Mouse (Mus musculus) layer of hippocampus, adult 9-10 months (tissue): ENCODE results near the gene Kcnab3.
A peak's percentile ranks its signal among the peaks of the same experiment; 100 is the strongest.
"Not testable (repeated sequence)": the region's sequence is repeated elsewhere in the genome, so short reads cannot be mapped to it uniquely, and the experiment has no call there.

Experiments used
- DNase-seq: peaks from one replicate; pipeline ENCODE4 v3.0.0; 2022; ENCODE audit warnings: low spot score

Gene Kcnab3

DNA sequence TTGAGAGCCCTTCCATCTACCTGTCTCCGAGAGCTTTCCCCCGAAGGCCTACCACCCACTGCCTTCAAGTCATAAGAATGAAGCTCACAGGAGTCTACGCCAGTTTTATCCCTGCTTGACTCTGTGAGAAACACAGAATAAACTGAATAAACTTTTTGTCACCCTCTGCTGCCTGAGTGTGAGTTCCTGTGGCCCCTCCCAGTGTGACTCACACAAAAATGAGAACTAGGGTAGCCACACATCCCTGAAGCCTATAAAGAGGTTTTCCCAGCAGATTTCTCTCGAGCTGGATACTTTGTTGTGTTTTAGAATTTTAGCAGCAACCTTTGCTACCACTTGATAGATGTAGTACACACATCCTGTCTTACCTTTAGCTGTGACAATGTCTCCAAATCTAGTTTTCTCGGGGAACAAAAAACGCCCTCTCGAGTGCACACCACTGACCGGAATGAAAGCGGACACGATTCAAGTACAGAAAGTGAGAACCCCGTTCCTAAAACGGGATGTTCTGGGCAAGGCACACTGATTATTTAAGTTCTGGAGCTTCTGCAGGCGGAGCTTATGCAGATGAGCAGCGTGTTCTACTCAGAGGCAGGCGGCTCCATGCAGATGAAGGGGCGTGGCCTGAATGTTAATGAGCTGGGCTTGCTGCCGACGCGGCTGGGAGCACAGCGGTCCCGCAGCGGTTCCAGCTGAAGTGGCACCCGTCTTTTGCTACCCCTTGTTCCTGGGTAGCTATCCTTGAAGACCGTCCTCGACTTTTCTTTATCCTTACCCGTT, at the start of gene Kcnab3:
Gene Kcnab3, plus strand, starts transcription at position 631 of the 780 bp plus-strand sequence.
- peak; percentile 73 for DNase-seq

GRCm38 (mm10) chr11:69277267-69277666, 48.8 kb upstream of the Kcnab3 start:
- no peak for DNase-seq

DNA sequence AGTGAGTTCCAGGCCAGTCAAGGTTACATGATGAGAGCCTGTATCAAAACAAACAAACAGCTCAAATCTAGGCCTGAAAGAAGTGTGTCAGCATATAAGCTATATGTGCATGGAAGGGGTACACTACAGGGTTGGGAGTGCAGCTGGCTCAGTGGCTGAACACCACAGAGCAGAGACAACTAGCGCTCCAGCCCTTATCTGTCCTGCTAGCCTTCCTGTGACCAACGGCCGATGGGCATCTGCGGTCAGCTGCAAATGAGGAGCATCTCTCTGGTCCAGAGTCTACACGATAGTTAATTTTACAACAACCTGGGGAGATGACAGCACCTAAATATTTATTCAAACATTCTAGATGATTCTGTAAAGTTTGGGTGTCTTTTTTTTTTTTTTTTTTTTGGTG, 34.9 kb upstream of the Kcnab3 start:
- no peak for DNase-seq

DNA sequence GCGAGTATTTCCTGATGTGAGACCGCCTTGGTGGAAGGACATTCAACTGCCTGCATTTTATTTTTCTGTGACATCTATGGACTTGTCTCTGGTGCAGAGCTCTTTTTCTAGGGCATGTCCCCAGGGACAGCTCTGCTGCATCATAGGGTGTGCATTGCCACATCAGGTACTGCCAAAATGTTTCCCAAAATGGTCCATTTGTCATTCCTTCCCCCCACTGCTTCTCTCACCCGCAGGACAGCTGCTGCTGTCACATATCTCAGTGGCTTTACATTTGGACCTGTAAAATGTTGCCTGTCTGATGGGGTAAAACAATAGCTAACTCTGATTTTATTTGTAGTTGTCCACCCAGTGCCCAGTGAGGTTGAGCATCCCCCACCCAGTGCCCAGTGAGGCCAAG, 30.8 kb upstream of the Kcnab3 start:
- DNase-seq: no peak

GRCm38 (mm10) chr11:69297799-69298198, 28.3 kb upstream of the Kcnab3 start:
- DNase-seq: no peak

DNA sequence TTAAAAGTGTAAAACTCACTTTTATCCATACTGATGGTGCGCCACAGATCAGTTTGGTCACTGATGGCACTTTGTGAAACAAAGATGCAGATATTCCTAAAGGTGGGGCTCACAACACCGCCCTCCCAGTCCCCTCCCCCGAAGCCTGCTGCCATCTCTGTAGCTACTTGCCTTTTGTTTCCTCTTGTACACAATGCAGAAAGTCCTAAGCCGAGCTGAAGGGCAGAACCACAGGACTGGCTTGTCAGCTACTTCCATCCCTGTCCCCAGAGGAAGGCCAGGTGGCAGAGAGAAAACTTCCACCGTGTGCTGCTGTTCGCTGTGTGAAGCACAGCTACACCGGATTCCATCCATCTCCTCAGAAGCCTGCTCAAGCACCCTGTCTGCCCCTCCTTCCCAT, 27.8 kb upstream of the Kcnab3 start:
- DNase-seq: no peak

DNA sequence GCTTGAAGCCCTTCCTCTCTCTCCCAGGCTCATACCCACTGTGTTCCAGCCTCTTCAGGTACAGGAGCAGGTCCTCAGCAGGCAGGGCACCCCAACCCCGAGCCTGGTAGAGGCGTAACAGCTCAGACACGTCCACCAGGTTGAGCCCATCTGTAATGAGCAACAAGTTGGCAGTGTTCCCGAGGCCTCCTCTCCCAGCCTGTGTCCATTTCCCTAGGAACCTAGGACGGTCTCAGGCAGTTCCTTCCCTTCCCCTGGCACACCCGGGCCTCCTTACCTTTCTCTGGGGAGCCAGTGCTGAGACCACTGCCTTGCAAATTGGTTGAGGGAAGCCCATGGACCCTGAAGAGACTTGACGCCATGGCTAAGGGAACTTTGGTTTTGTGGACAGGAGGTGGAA, 23.2 kb upstream of the Kcnab3 start:
- DNase-seq: no peak

DNA sequence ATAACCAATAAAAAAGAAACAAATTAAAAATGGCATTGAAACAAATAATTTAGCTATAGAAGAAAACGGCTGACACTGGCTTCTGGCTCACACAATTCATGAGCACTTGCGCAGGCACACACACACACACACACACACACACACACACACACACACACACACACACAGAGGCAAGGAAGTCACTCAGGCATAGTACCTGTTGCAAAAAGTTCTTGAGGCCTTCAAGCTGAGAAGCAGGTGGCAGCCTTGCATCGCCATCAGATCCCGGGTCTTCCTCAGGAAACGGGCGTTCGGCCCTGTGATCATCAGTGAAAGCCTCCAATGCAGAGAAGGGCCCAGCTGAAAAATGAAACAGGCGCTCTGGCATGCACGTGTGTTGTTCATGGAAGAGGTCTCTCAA, 20.8 kb upstream of the Kcnab3 start:
- DNase-seq: no peak

GRCm38 (mm10) chr11:69306039-69306438, 20.0 kb upstream of the Kcnab3 start:
- no peak for DNase-seq

- DNase-seq: no peak
These were observed 14.8 kb upstream of the Kcnab3 start for GRCm38 (mm10) chr11:69311266-69311665.

- no peak for DNase-seq
These were observed 9.7 kb upstream of the Kcnab3 start for GRCm38 (mm10) chr11:69316361-69316760.

- DNase-seq: not testable (repeated sequence)
These were observed 8.1 kb upstream of the Kcnab3 start for GRCm38 (mm10) chr11:69318000-69318399.

DNA sequence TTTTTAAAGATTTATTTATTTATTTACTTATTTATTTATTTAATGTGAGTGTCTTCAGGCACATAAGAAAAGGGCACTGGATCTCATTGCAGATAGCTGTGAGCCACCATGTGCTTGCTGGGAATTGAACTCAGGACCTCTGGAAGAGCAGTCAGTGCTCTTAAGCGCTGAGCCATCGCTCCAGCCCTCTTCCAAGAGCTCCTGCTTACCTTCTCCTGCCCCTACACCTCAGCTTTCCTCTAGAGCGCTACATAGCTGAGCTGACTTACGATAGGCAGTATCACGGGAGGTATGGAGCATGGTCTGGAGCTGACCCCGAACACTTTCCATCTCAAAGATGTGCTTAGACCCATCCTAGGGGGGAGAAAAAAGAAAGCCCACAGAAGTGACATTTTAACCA, 4.5 kb upstream of the Kcnab3 start:
- no peak for DNase-seq

- DNase-seq: no peak
These were observed 4.0 kb upstream of the Kcnab3 start for GRCm38 (mm10) chr11:69322010-69322409.

- no peak for DNase-seq
These were observed 3.2 kb upstream of the Kcnab3 start for GRCm38 (mm10) chr11:69322693-69323471.

DNA sequence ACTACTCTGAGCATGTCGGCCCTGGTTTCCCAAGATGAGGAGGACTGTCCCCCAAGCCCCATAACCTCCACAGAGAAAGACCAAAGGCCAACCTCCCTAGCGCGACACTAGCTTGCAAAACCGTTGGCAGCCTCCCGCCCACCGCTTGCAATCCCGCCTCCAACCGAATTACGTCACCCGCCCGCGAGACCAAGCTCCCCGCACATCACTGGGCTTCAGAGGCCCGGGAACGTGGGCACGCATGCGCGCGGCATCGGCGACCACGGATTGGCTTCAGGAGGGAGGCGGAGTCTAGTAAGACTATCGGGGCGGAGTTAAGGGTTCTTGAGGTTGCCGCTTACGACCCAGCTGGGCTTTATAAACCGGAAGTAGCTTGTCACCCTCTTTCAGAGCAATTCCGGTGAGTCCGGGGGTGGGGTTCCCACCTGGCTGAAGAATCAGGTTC, 2.4 kb upstream of the Kcnab3 start, which contains the start of the genes Cntrob and Trappc1:
Gene Cntrob, minus strand, starts transcription at position 109 of the 445 bp plus-strand sequence.
Gene Trappc1, plus strand, starts transcription at position 314 of the 445 bp plus-strand sequence.
- DNase-seq: peak; percentile 95

- DNase-seq: no peak
These were observed 1.3 kb upstream of the Kcnab3 start for GRCm38 (mm10) chr11:69324749-69325148.

GRCm38 (mm10) chr11:69326408-69327156, 524 bp downstream of the Kcnab3 start:
- no peak for DNase-seq

DNA sequence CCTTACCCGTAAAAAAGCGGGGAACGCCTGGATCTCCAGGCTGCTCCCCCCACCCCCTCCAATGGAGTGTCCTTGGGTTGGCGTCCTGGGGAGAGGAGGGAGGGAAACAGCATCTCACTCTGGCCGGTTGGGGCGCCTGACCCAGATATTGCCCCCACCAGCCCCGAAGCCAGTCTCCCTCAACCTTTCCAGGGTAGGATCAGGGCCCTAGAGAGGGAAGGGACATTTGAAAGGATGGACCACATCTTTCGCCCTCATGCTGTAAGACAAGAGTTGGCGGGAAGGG, 1.0 kb downstream of the Kcnab3 start:
- no peak for DNase-seq

DNA sequence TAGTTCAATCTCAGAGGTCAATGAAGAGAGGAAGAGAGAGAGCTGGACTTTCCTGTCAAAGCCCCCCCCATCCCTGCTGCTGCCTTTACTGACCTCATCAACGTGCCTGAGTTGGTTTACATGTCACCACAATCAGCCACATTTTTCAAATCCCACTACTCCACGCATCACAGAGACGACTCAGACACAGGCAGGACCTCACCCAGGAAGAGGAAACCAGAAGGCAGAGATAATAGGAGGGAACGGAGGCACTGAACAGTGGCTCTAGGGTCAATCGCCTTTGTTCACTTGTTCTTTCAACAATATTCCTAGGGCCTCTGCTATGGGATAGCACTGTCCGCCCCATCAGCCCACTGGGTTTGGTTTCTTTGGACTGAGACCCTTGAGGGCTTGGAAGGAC, 1.6 kb downstream of the Kcnab3 start:
- DNase-seq: no peak

- DNase-seq: no peak
These were observed 2.5 kb downstream of the Kcnab3 start for GRCm38 (mm10) chr11:69328517-69328916.

DNA sequence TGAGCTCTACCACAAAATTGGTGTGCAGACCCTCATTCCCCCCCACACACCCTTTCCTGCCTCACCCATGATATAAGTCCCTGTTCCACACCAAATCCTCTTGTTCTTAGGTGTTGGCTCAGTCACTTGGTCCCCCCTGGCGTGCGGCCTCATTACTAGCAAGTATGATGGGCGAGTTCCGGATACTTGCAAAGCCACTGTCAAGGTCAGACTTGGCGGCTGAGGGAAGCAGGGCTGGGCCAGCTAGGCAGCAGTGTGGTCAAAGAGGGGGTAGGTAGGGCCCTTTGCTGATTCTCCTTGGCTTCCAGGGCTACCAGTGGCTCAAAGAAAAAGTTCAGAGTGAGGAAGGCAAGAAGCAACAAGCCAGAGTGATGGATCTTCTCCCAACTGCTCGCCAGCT, 5.1 kb downstream of the Kcnab3 start:
- no peak for DNase-seq
